Mouse (Mus musculus): Measurements from ENCODE around the gene Tmeff2.

The Tmeff2 gene

DNA sequence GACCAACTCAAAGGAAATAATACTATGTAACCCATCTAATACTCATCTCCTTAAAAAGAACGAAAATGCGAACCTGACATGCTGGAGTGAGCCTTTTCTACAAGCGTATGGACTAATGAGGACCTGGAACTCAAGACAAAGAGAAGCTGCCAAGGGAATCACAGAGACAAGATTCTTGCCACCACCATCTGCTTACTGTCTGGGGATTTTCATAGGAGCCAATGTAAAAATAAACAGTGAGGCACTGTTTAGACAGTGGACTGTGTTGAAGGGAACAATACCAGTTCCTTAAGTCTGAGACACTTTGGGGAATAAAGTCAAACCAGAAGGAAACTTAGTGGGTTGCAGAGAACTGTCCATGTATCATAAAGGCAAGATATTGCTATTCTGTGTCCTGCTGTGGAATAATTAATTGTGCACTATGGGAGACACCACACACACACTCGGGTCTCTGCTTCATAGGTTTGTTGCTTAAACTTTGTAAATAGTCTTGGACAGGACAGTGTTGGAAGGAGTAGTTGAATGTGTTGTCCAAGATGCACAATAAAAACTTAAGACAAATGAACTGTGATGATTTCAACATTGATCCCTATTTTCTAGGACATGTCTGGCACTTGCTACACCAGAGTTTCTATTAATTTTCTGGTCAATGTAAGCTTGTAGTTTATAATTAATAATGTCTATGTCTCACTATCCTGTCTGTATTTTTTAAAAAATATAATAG lies 79.1 kb downstream of the Tmeff2 start:
- DNase-seq (ENCODE audit: low read depth, low spot score): no peak

- no peak for DNase-seq (ENCODE audit: low read depth, low spot score)
Measured at GRCm38 (mm10) chr1:50980591-50980990, 80.1 kb downstream of the Tmeff2 start.

GRCm38 (mm10) chr1:50981151-50981828 lies 80.8 kb downstream of the Tmeff2 start:
- no peak for DNase-seq (ENCODE audit: low read depth, low spot score)

GRCm38 (mm10) chr1:50990661-50991060 lies 90.2 kb downstream of the Tmeff2 start:
- no peak for DNase-seq (ENCODE audit: low read depth, low spot score)

DNA sequence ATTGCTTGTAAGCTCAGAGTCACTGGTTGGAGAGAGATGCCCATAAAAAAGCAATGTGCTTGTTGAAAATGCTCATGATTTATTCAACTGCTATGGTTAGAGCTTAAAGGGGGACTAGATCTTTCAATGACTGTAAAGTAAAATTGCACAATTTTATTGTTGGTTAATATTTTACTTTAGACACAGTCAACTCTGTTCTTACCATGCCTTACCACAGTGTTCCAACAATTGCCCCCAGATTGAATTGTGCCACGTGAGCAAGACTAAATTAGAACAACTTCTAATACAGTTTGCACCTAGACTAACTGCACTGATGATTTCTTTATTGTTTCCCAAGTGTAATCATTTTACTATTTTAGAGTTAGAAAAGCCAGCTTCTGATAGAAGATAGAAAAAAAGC lies 94.1 kb downstream of the Tmeff2 start:
- DNase-seq (ENCODE audit: low read depth, low spot score): no peak

- DNase-seq (ENCODE audit: low read depth, low spot score): no peak
Measured at GRCm38 (mm10) chr1:50999793-51000192, 99.3 kb downstream of the Tmeff2 start.

DNA sequence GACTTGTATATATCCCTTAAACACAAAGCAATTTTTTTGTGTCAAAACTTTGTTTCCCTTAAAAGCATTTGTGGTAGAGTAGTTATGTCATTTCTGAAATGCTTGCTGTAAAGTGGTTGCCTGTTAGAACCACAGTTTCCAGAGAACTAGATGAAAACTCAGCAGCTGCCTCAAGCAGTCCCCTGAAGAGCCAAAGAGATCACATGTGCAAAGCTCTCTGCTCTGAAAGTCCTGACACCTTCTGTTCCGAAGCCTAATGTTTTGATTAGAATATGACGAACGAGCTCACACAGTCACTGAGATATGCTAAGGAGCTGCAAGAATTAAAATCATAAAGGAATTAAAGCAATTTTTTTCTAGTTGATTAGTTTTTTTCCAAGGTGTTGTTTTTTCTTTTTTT lies 107.9 kb downstream of the Tmeff2 start:
- DNase-seq (ENCODE audit: low read depth, low spot score): no peak

- no peak for DNase-seq (ENCODE audit: low read depth, low spot score)
Measured at GRCm38 (mm10) chr1:51040249-51040648, 139.8 kb downstream of the Tmeff2 start.

DNA sequence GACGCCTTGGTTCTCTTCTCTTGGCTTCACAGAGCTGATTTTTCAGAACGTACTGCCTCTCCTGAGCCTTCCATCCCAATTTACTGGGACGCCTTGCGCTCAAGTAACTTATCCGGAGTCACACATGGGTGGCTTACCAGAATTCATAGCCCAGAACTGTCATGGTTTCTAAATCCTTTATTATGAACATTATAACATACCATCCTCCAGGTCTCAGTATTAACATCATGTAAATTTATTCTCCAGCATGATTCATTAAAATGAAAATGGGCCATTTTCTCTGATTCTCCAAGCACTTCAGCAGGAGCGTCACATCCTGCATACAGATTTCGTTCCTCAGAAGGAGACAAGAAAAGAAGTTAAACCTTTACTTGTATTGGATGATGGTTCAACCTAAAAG lies 144.4 kb downstream of the Tmeff2 start:
- no peak for DNase-seq (ENCODE audit: low read depth, low spot score)

DNA sequence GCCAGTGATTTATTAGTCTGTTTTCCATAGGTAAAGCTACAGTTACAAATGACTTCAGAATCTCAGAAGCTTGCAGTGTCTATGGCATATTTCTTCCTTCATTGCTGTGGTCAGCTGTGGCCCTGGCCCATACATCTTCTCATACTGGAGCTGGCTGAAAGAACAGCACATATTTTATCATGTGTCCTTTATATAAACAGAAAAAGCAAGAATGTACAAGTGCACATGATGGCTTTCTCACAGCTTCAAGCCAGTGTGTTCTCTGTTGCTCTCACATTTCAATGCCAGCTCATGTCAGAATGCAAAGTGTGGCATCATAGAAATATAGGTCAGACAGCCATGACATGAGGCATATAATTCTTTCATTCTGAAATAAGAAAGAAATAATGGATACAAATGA lies 164.1 kb downstream of the Tmeff2 start:
- DNase-seq (ENCODE audit: low read depth, low spot score): no peak

- no peak for DNase-seq (ENCODE audit: low read depth, low spot score)
Measured at GRCm38 (mm10) chr1:51065652-51066051, 165.2 kb downstream of the Tmeff2 start.

GRCm38 (mm10) chr1:51068814-51069213 lies 168.4 kb downstream of the Tmeff2 start:
- DNase-seq (ENCODE audit: low read depth, low spot score): no peak

DNA sequence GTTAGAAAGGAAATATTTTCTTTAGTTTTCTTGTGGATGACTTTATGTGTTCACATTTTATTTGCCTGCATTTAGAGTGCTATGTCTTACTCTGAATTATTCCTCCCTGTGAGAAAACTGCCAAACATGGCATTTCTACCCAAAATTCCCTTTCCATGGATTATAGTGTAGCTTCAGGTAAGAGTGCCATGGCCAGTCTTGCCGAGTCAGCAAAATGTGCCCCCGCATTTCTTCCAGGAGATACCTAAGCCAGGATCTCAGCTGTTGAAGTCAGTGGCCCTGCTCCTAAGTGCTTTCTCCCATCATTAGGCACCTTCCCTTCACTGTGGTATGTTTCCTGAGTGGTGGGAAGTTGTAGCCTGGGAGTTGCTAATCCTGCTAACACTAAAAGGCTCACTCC lies 168.8 kb downstream of the Tmeff2 start:
- no peak for DNase-seq (ENCODE audit: low read depth, low spot score)

- DNase-seq (ENCODE audit: low read depth, low spot score): no peak
Measured at GRCm38 (mm10) chr1:51074076-51074475, 173.6 kb downstream of the Tmeff2 start.

DNA sequence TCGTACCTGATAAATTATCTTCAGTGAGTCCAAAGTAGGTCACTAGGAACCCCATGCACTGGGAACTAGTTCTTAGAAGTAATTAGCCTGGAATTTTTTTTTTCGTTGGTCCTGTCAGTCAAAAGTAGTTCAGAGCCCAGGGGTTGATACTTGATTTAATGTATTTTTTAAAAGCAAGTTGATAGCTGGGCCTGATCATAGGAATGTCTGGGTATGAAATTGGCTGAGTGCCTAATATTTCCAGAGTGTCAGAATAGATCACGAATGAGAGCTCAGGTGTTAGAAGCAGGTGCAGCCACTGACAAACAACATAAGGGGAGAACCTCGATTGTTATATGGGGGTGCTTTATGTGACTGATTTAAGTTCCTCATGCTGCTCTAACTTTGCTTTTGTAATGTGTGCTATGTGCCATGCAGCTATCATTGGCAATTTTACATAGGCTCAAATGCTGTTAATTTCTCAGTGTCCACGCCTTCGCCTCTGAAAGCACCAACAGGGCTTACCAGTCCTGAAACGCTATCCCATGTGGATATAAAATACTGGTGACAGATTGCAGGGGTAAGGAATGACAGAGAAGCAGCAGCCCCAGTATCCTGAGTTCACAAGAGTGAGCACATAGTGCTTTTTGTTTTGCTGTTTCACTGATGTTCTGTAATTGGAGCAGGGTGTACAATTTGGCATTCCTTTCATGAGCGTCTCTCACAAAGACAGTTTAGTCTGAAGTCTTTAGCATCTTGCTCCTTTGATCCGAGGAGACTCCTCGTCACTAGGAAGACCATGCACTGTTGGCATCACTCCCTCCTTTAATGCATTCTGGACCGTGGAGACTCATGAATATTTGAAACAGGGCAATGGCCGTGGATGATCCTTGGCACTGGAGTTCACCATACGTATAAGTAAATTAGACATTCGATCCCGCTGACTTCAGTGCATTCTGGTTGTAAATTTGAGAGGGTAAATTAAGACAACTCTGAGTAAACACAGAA lies 175.6 kb downstream of the Tmeff2 start:
- DNase-seq (ENCODE audit: low read depth, low spot score): no peak

GRCm38 (mm10) chr1:51088921-51089320 lies 188.5 kb downstream of the Tmeff2 start:
- DNase-seq (ENCODE audit: low read depth, low spot score): no peak

DNA sequence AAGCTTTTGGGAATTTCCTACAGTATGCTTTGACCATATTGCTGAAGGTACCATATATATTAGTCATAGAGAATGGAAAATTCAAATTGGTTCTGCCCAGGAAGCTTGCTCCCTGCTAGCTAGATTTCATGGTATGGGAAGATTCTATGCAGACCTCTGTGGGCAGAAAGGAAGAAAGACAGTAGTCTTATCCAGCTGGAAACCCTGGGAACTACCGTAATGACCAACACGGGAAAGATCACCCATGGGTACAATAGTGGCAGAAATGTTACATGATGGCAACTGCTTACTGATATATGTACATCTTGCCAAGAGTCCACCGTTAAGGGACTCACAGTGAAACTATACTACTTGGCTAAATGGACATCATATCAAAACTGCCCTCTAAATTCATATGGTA lies 189.4 kb downstream of the Tmeff2 start:
- no peak for DNase-seq (ENCODE audit: low read depth, low spot score)

GRCm38 (mm10) chr1:51090212-51090761 lies 189.8 kb downstream of the Tmeff2 start:
- no peak for DNase-seq (ENCODE audit: low read depth, low spot score)

DNA sequence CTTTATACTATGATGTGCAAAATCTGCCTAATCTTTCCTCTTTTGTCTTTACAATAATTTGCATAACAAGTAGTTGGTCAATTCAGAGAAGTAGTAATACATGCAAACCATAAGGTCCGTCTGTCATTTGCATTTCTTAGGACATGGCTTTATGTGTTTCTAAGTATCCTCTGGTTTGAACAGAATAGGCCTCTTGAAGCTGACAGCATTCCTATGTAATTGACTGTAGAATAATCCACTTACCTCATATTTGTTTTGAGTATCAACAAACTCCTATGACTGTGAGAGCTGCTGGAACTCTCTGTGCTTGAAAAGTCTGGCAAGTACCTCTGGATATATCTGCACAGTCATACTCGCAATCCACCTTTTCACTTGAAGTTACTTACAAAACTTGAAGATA lies 194.3 kb downstream of the Tmeff2 start:
- no peak for DNase-seq (ENCODE audit: low read depth, low spot score)

- DNase-seq (ENCODE audit: low read depth, low spot score): no peak
Measured at GRCm38 (mm10) chr1:51096848-51097598, 196.6 kb downstream of the Tmeff2 start.

DNA sequence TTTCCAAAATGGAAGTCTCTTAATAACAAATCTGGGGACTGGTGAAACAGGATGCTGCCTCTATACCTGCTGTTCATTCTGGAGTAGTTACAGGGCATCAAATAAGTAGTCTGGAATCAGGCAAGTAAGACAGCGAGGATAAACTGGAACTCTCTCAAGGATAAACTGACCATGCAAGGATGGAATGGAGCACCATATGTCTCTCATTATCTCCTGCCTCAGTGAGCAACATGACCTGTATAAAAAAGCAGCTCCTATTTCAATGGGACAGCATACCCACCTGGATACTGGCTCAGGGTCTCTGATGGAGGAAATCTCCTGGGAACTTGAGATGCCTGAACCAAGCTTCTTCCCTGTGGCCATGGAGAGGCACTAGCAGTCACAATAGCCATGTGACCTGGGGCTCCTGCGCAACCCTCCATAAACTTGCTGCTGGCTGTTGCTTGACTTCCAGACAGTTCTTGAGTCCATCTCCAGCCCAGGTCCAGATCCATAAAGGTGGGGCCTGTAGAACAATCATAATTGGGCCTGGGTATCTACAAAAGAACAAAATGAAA lies 200.7 kb downstream of the Tmeff2 start:
- no peak for DNase-seq (ENCODE audit: low read depth, low spot score)

Measured in CD4-positive helper T cell, adult 2 months (primary cell).